Mouse (Mus musculus) CD4-positive, CD25-positive, alpha-beta regulatory T cell, adult 2 months (primary cell): Measurements from ENCODE around the gene Clnk.
A peak's percentile ranks its signal among the peaks of the same experiment; 100 is the strongest.
"Not testable (repeated sequence)": the region's sequence is repeated elsewhere in the genome, so short reads cannot be mapped to it uniquely, and the experiment has no call there.

ENCODE experiments used
- DNase-seq: peaks from one replicate; pipeline ENCODE4 v3.0.0-alpha.2; 2012; ENCODE audit warnings: low read depth, low spot score

Clnk gene

GRCm38 (mm10) chr5:38876622-38877021 is at the start of gene Clnk:
Gene Clnk (minus strand): TSS chr5:38876812.
- no peak for DNase-seq

- no peak for DNase-seq
Measured at GRCm38 (mm10) chr5:38905271-38905670, 28.7 kb upstream of the Clnk start.

- no peak for DNase-seq
Measured at GRCm38 (mm10) chr5:38904528-38905044, 28.0 kb upstream of the Clnk start.

GRCm38 (mm10) chr5:38902889-38903288 is 26.3 kb upstream of the Clnk start:
- no peak for DNase-seq

- no peak for DNase-seq
Measured at GRCm38 (mm10) chr5:38899051-38899450, 22.4 kb upstream of the Clnk start.

GRCm38 (mm10) chr5:38888646-38889045 is 12.0 kb upstream of the Clnk start:
- no peak for DNase-seq

GRCm38 (mm10) chr5:38886623-38887275 is 10.1 kb upstream of the Clnk start:
- no peak for DNase-seq

- not testable (repeated sequence) for DNase-seq
Measured at GRCm38 (mm10) chr5:38882635-38883034, 6.0 kb upstream of the Clnk start.

- DNase-seq: no peak
Measured at GRCm38 (mm10) chr5:38881728-38882620, 5.4 kb upstream of the Clnk start.

GRCm38 (mm10) chr5:38881416-38881727 is 4.8 kb upstream of the Clnk start:
- no peak for DNase-seq

- DNase-seq: no peak
Measured at GRCm38 (mm10) chr5:38879989-38880706, 3.5 kb upstream of the Clnk start.

GRCm38 (mm10) chr5:38875403-38875802 is 1.2 kb downstream of the Clnk start:
- DNase-seq: no peak

- no peak for DNase-seq
Measured at GRCm38 (mm10) chr5:38874931-38875330, 1.7 kb downstream of the Clnk start.

- no peak for DNase-seq
Measured at GRCm38 (mm10) chr5:38872906-38873305, 3.7 kb downstream of the Clnk start.

- no peak for DNase-seq
Measured at GRCm38 (mm10) chr5:38871591-38871990, 5.0 kb downstream of the Clnk start.

GRCm38 (mm10) chr5:38870485-38870884 is 6.1 kb downstream of the Clnk start:
- no peak for DNase-seq

GRCm38 (mm10) chr5:38869976-38870375 is 6.6 kb downstream of the Clnk start:
- no peak for DNase-seq

GRCm38 (mm10) chr5:38864624-38865023 is 12.0 kb downstream of the Clnk start:
- DNase-seq: peak; percentile 63

- DNase-seq: no peak
Measured at GRCm38 (mm10) chr5:38863029-38863428, 13.6 kb downstream of the Clnk start.

- no peak for DNase-seq
Measured at GRCm38 (mm10) chr5:38862288-38862985, 14.2 kb downstream of the Clnk start.

- DNase-seq: no peak
Measured at GRCm38 (mm10) chr5:38858015-38858721, 18.4 kb downstream of the Clnk start.
